Mouse (Mus musculus): ENCODE results near the gene Gm28305.

DNA sequence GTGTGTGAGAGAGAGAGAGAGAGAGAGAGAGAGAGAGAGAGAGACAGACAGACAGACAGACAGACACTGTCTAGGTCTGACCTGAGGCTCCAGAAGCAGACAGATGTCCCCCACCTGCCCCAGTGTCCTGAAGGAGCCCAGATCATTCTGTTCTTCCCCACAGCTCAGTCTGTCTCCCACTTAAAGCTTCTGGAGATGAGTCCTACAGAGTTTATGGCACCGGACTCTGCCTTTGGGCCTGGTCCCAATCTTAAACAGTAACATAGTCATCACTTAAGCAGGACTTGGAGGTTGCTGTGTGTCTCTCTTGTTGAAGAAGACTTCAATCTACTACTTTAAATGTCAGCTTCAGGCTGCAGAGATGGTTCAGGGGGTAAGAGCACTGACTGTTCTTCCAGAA lies 38.3 kb downstream of the Gm28305 start:
- no peak for TF ChIP-seq CTCF (IDR thresholded peaks at IDR 0.05; ENCODE audit: extremely low read depth, insufficient read depth, low read length)
- TF ChIP-seq POLR2A (IDR thresholded peaks at IDR 0.05; ENCODE audit: extremely low read depth, insufficient read depth, low read length) = no peak

All from cortical plate, adult 2 months (tissue).